Mouse (Mus musculus): ENCODE measurements at regions not wholly inside any gene's neighbourhood (a gene's known extent, or its start where the extent isn't known, plus 50 kb on each side); places are given as distances from the start of the nearest gene placed in this dataset.

DNA sequence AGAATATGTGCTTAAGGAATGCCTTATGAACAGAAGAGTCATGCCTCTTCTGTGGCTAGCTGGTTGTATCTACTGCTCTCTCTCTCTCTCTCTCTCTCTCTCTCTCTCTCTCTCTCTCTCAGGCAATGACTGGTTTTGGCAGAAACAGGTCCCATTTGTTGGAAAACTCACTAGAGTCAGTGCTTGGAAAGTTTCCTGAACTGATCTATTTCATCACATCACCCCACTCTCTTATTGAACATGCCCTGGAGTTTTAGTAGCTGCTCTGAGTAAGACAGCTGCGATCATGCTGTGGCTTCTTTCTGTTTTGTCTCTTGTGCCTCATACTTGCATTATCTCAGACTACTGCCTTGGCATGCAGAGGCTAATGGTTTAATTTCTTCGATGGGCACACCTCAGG lies 382.2 kb downstream of the Fam84a start:
- TF ChIP-seq TCF12 (IDR thresholded peaks at IDR 0.05; ENCODE audit: insufficient read depth, poor library complexity, severe bottlenecking) = no peak
- no peak for TF ChIP-seq POLR2A (IDR thresholded peaks at IDR 0.05; ENCODE audit: insufficient read length, low read depth)
- TF ChIP-seq MYOD1 (IDR thresholded peaks at IDR 0.05; ENCODE audit: control insufficient read depth in 1 of 3, insufficient read length in 2 of 3, low read depth in 2 of 3) = no peak
- no peak for TF ChIP-seq SRF (IDR thresholded peaks at IDR 0.05; ENCODE audit: control insufficient read depth, insufficient read length, low read depth)
- no peak for TF ChIP-seq E2F4 (IDR thresholded peaks at IDR 0.05; ENCODE audit: insufficient read depth)
- no peak for TF ChIP-seq POLR2AphosphoS2 (IDR thresholded peaks at IDR 0.05; ENCODE audit: insufficient read length, low read depth)
- no peak for TF ChIP-seq MYOG (IDR thresholded peaks at IDR 0.05; ENCODE audit: control insufficient read depth in 1 of 3, insufficient read depth in 1 of 3, insufficient read length in 2 of 3, low read depth in 2 of 3)
- TF ChIP-seq CEBPB (IDR thresholded peaks at IDR 0.05; ENCODE audit: insufficient read depth, poor library complexity, severe bottlenecking) = no peak
- TF ChIP-seq REST (IDR thresholded peaks at IDR 0.05; ENCODE audit: insufficient read depth, insufficient read length) = no peak
- no peak for TF ChIP-seq MAX (IDR thresholded peaks at IDR 0.05; ENCODE audit: low read depth)
